Mouse (Mus musculus) stomach, embryonic 15.5 days (tissue): ENCODE measurements around the gene Vipas39. TPM values are rescaled to one million over a fixed set of nuclear protein-coding genes. Genes with fewer than 3 reads are reported as not detected.
A peak's percentile ranks its signal among the peaks of the same experiment; 100 is the strongest.
"Not testable (repeated sequence)": the region's sequence is repeated elsewhere in the genome, so short reads cannot be mapped to it uniquely, and the experiment has no call there.

Experiments
- ATAC-seq: fragments of 200-750 bp; cut with Nextera tagmentation; 2 replicates; pipeline ENCODE4 v1.8.0; 2017; ENCODE audit warnings: low read depth, moderate number of reproducible peaks, moderate TSS enrichment; ENCODE audit not compliant: insufficient read depth, low FRiP score
- H3K27ac ChIP-seq: fragments of 300-500 bp; sonication (generic); 2 replicates; pipeline ENCODE4 v1.5.1; 2015; ENCODE audit warnings: mild to moderate bottlenecking, inconsistent platforms
- H3K27me3 ChIP-seq: fragments of 300-500 bp; sonication (generic); replicated peaks from 2 replicates; pipeline ENCODE4 v1.6.1; 2015; ENCODE audit warnings: inconsistent platforms
- H3K36me3 ChIP-seq: fragments of 300-500 bp; sonication (generic); 2 replicates; pipeline ENCODE4 v1.6.1; 2015; ENCODE audit warnings: inconsistent platforms
- H3K4me1 ChIP-seq: fragments of 300-500 bp; sonication (generic); 2 replicates; pipeline ENCODE4 v1.6.1; 2015; ENCODE audit warnings: inconsistent platforms
- H3K4me2 ChIP-seq: fragments of 300-500 bp; sonication (generic); 2 replicates; pipeline ENCODE4 v1.6.1; 2015; ENCODE audit warnings: mild to moderate bottlenecking, inconsistent platforms
- H3K4me3 ChIP-seq: fragments of 300-500 bp; sonication (generic); replicated peaks from 2 replicates; pipeline ENCODE4 v1.5.1; 2015; ENCODE audit warnings: inconsistent platforms
- H3K9ac ChIP-seq: fragments of 300-500 bp; sonication (generic); 2 replicates; pipeline ENCODE4 v1.6.1; 2015; ENCODE audit warnings: inconsistent platforms
- H3K9me3 ChIP-seq: fragments of 300-500 bp; sonication (generic); 2 replicates; pipeline ENCODE4 v1.6.1; 2016; ENCODE audit warnings: inconsistent platforms
- WGBS: fragments of 180-500 bp; shearing (Covaris S2); methylation state at CpG from one replicate; pipeline ENCODE4 v1.1.7; 2015; 5-methylcytosine and 5-hydroxymethylcytosine counted together
- polyA plus RNA-seq: library from polyadenylated mRNA; unstranded; fragments of >200 nt; fragmentation: Nextera tagmentation; extraction: Ambion mirVana; gene quantifications from 2 replicates; pipeline ENCODE4 v1.2.1, GENCODE M21; 2015

Vipas39 gene
- polyA plus RNA-seq, 1 experiment from 2014 or later = 35.6 TPM

DNA sequence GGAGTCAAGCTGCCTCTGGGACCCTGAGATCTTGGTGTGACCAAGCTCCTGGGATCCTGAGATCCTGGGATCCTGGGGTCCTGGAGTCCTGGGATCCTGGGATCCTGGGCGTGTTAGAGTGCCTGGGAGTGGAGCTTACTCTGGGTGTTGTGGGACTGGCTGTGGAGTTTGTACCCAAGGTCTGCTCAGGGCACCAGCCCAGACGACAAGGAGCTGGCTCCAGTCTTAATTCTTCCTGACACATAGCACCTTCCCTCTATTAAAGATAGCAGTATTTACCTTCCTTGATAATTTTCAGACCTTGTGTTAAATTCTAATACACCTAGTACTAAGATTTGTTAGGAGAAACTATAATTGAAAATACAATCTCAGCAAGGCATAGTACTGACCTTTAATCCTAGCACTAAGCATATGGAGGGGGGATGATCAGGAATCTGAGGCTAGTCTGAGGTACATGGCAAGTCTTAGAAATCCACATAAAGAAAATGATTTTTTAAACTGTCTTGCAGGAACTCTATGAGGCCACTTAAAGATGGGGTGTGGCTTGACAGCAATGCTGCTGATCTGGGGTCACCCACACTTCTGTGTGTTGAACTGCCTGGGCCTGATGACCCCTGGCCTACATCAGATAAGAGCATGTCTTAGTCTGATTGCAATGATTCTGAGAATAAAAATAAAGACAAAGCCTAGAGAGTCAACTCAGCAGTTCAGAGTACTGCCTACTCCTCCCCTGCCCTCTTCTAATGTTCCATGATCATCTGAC is 53.0 kb downstream of the Vipas39 start:
- WGBS = 60% methylated on average over 2 of the region's 2 CpGs
- H3K4me1 ChIP-seq = no peaks in the 10 kb centered on the region
- no peaks in the 10 kb centered on the region for H3K27me3 ChIP-seq
- no peak for ATAC-seq
- no peak overlapping the region for H3K4me2 ChIP-seq
- H3K9me3 ChIP-seq = no peaks in the 10 kb centered on the region
- no peak overlapping the region for H3K4me3 ChIP-seq
- no peak overlapping the region for H3K27ac ChIP-seq
- H3K36me3 ChIP-seq = no peaks in the 10 kb centered on the region
- no peak overlapping the region for H3K9ac ChIP-seq

- 90% methylated on average over 5 of the region's 5 CpGs for WGBS
- not testable (repeated sequence) for H3K36me3 ChIP-seq, H3K27me3 ChIP-seq, H3K9ac ChIP-seq, ATAC-seq, H3K4me2 ChIP-seq, H3K4me1 ChIP-seq, H3K4me3 ChIP-seq, H3K27ac ChIP-seq, H3K9me3 ChIP-seq
Measured at GRCm38 (mm10) chr12:87205789-87206188, 60.3 kb downstream of the Vipas39 start.

DNA sequence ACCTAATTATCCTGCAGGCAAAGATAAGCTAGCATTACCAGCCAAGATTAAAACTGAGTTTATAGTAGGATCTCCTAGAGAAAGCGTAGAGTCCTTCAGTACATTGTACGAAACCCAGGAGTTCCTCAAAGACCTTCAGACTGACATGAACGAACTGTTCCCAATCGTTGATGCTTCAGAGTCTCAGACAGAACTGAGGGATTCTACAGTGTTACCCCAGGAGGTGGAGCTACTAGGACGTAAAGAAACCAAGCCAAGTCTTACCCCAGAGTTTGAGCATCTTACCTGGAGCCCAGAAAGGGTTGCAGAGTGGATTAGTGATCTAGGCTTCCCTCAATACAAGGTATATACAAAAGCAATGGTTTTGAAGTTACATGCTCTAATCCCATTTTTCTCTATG is 64.4 kb downstream of the Vipas39 start:
- H3K36me3 ChIP-seq = no peaks in the 10 kb centered on the region
- H3K27ac ChIP-seq = no peak overlapping the region
- H3K4me2 ChIP-seq = no peak overlapping the region
- no peak overlapping the region for H3K9ac ChIP-seq
- H3K4me1 ChIP-seq = no peaks in the 10 kb centered on the region
- no peak overlapping the region for H3K4me3 ChIP-seq
- no peaks in the 10 kb centered on the region for H3K27me3 ChIP-seq
- ATAC-seq = no peak
- WGBS = 67% methylated on average over 5 of the region's 5 CpGs
- no peaks in the 10 kb centered on the region for H3K9me3 ChIP-seq

DNA sequence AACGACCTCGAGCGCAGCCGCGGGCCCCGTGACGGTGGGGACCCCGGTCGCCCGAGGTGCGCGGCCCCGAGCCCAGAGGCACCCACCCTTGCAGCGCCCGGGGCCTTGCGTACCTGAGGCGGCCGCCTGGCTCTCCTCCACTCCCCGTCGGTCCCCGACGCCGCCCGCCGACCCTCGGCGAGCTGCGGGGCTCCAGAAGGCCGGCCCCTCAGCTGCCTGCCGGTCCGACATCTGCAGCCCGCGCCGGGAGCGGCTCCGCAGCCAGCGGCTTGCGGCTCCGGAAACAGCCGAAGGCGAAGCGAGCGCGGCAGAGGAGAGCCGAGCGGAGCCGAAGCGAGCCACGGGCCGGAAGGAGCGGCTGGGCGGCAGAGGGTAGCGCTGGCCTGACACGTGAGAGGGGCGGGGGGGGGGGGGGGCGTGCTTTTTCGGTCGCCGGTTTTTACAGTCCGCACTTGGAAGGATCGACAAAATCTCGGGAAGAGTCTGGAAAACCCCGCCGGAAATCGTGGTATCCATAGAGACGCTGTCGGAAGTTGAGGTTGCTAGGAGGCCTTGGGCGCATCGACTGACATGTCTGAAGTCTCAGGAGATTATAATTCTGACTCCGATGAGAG is 66.0 kb downstream of the Vipas39 start, which contains the start of gene Tmed8:
Gene Tmed8 (minus strand): TSS at position 482 of the 614 bp plus-strand sequence.
- Histone ChIP-seq H3K36me3 (no peaks in the 10 kb centered on the region), H3K27me3 (no peaks in the 10 kb centered on the region), H3K4me2 (peak within 1 kb of the TSS; percentile 95), H3K9me3 (no peaks in the 10 kb centered on the region), H3K9ac (peak within 1 kb of the TSS; percentile 82), H3K4me3 (peak within 1 kb of the TSS; percentile 88), H3K4me1 (no peaks in the 10 kb centered on the region), H3K27ac (peak within 1 kb of the TSS; percentile 76)
- WGBS = under 1% methylated on average over 64 of the region's 70 CpGs
- ATAC-seq = peak; percentile 90

- 1% methylated on average over 37 of the region's 38 CpGs for WGBS
Measured at GRCm38 (mm10) chr12:87199206-87199972, 66.7 kb downstream of the Vipas39 start, which contains the start of gene Samd15. Samd15 (plus strand) TSS chr12:87199723.

GRCm38 (mm10) chr12:87198792-87199191 is 67.3 kb downstream of the Vipas39 start:
- no peak for ATAC-seq
- Histone ChIP-seq H3K4me3 (peak overlapping the region; percentile 88; the same call in 1 of the 2 replicates), H3K27me3 (no peaks in the 10 kb centered on the region), H3K27ac (no peak overlapping the region), H3K9me3 (no peaks in the 10 kb centered on the region), H3K4me1 (no peaks in the 10 kb centered on the region), H3K4me2 (peak overlapping the region; percentile 95), H3K36me3 (no peaks in the 10 kb centered on the region), H3K9ac (no peak overlapping the region)
- 53% methylated on average over 6 of the region's 6 CpGs for WGBS

More at GRCm38 (mm10) chr12:87199206-87199972, 66.7 kb downstream of the Vipas39 start, which contains the start of gene Samd15:
- Histone ChIP-seq H3K27ac (peak within 1 kb of the TSS; percentile 76), H3K9ac (peak within 1 kb of the TSS; percentile 82), H3K36me3 (no peaks in the 10 kb centered on the region), H3K4me3 (peak within 1 kb of the TSS; percentile 88), H3K9me3 (no peaks in the 10 kb centered on the region), H3K4me1 (no peaks in the 10 kb centered on the region), H3K4me2 (peak within 1 kb of the TSS; percentile 95), H3K27me3 (no peaks in the 10 kb centered on the region)
- ATAC-seq = peak; percentile 25; the same call in 1 of the 2 replicates

- H3K4me2 ChIP-seq = no peak overlapping the region
- ATAC-seq = no peak
- no peak overlapping the region for H3K4me3 ChIP-seq
- no peaks in the 10 kb centered on the region for H3K4me1 ChIP-seq
- H3K27me3 ChIP-seq = no peaks in the 10 kb centered on the region
- no peak overlapping the region for H3K27ac ChIP-seq
- no peaks in the 10 kb centered on the region for H3K36me3 ChIP-seq
- no peak overlapping the region for H3K9ac ChIP-seq
- no peaks in the 10 kb centered on the region for H3K9me3 ChIP-seq
Measured at GRCm38 (mm10) chr12:87196310-87196709, 69.7 kb downstream of the Vipas39 start.

DNA sequence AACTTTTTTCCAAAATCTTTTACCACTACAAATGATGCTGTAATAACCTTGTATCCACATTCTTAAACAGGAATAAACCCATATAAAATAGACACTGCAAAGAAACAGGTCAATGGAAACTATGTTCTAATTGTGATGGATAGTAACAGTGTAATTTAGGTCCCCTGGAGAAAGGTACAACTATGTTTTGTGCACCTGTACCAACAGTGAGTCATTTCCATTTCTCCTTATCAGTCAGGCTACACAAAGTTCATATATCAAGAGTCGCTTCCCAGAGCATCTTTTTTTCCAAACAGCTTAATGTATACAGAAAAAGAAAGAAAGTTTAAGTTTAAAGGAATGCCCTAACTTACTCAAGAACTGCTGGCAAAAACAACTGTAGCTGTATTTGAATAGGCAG is 71.0 kb downstream of the Vipas39 start:
- no peak overlapping the region for H3K4me2 ChIP-seq
- H3K27ac ChIP-seq = no peak overlapping the region
- no peaks in the 10 kb centered on the region for H3K27me3 ChIP-seq
- H3K4me3 ChIP-seq = no peak overlapping the region
- no peaks in the 10 kb centered on the region for H3K4me1 ChIP-seq
- ATAC-seq = no peak
- WGBS = 40% methylated on average over 1 of the region's 1 CpGs
- H3K9ac ChIP-seq = no peak overlapping the region
- H3K9me3 ChIP-seq = no peaks in the 10 kb centered on the region
- no peaks in the 10 kb centered on the region for H3K36me3 ChIP-seq

- no peak overlapping the region for H3K27ac ChIP-seq
- H3K4me3 ChIP-seq = no peak overlapping the region
- no peak for ATAC-seq
- H3K9me3 ChIP-seq = no peaks in the 10 kb centered on the region
- no peaks in the 10 kb centered on the region for H3K36me3 ChIP-seq
- 80% methylated on average over 3 of the region's 3 CpGs for WGBS
- H3K27me3 ChIP-seq = no peaks in the 10 kb centered on the region
- no peak overlapping the region for H3K4me2 ChIP-seq
- no peak overlapping the region for H3K9ac ChIP-seq
- no peaks in the 10 kb centered on the region for H3K4me1 ChIP-seq
Measured at GRCm38 (mm10) chr12:87193008-87193407, 73.0 kb downstream of the Vipas39 start.
